Mouse (Mus musculus) cortical plate, adult 2 months (tissue): ENCODE results near the gene Fam214a.

Experiments used
- CTCF ChIP-seq: fragments of 200-500 bp; IDR thresholded peaks from 2 replicates; pipeline ENCODE4 v1.5.1; 2011; ENCODE audit warnings: mild to moderate bottlenecking, control low read depth, low read length; ENCODE audit not compliant: insufficient read depth; ENCODE audit errors: extremely low read depth
- POLR2A ChIP-seq: fragments of 200-500 bp; IDR thresholded peaks from 2 replicates; pipeline ENCODE4 v1.6.1; 2011; ENCODE audit warnings: mild to moderate bottlenecking, low read length, control low read depth; ENCODE audit not compliant: insufficient read depth; ENCODE audit errors: extremely low read depth

GRCm38 (mm10) chr9:75002262-75002661, 49.6 kb downstream of the Fam214a start:
- no peak for TF ChIP-seq POLR2A
- no peak for TF ChIP-seq CTCF
